Comparison of ENCODE assay signal across 11 mouse cellular contexts in genomic region chr11:32857418-32857879, GRCm38 (mm10). TPM values are rescaled to one million over a fixed set of nuclear protein-coding genes. Genes with fewer than 3 reads are reported as not detected.
DNase-seq lines count a peak whose midpoint lies in the region; ATAC-seq and TF ChIP-seq lines count a peak whose summit lies in the region.
"Had no signal": no experiment of that assay in that cellular context is flagged by ENCODE, and none has a peak within 500 bp of the region (broad histone marks: within the 10 kb centered on the region; RNA-seq: fewer than 3 reads in every experiment).

No protein-coding gene starts in this region.

- no peak for DNase-seq in kidney, adult 8-10 months
- peak; percentile 81 for DNase-seq in adrenal gland, adult 2 months
- DNase-seq in cerebellum, postnatal 10 days: peak; percentile 79 to 81
- peak; percentile 38 for DNase-seq in limb, embryonic 14.5 days (ENCODE audit: low spot score)
- no peak for DNase-seq in frontal cortex, postnatal 14 days (ENCODE audit: low spot score in 2 of 2)
- DNase-seq in MN1 (ENCODE audit: low spot score): no peak
- DNase-seq in B cell, adult 2 months: no peak

- H3K27ac ChIP-seq in kidney, embryonic 14.5 days (ENCODE audit: low read depth, low read length): no peak overlapping the region
- no peak overlapping the region for H3K27ac ChIP-seq in limb, embryonic 14.5 days (replicated peaks; ENCODE audit: low read depth, low read length)

- H3K4me1 ChIP-seq in kidney, embryonic 14.5 days (ENCODE audit: control insufficient read depth, insufficient read depth, low read length): peaks cover 11% of the 10 kb centered on the region
- peaks cover 7% of the 10 kb centered on the region for H3K4me1 ChIP-seq in limb, embryonic 14.5 days (ENCODE audit: control insufficient read depth, insufficient read depth, low read length)

- no peak overlapping the region for H3K4me2 ChIP-seq in kidney, embryonic 14.5 days (replicated peaks; ENCODE audit: low read depth, low read length)
- no peak overlapping the region for H3K4me2 ChIP-seq in limb, embryonic 14.5 days (replicated peaks; ENCODE audit: low read depth, low read length, severe bottlenecking)

- peak; percentile 94 for ATAC-seq in kidney, embryonic 14.5 days (ENCODE audit: low FRiP score, low TSS enrichment)
- peak; percentile 68 for ATAC-seq in limb, embryonic 14.5 days (ENCODE audit: low FRiP score, low read depth)

- no peak for TF ChIP-seq POLR2A in limb, embryonic 14.5 days (IDR thresholded peaks at IDR 0.05; ENCODE audit: borderline replicate concordance, extremely low read depth, insufficient read depth, insufficient read length)

- H3K9me3 ChIP-seq in kidney, embryonic 14.5 days (ENCODE audit: control insufficient read depth, low read length): no peaks in the 10 kb centered on the region
- H3K9me3 ChIP-seq in limb, embryonic 14.5 days (ENCODE audit: control insufficient read depth, low read length): no peaks in the 10 kb centered on the region
- H3K9me3 ChIP-seq: G1E had no signal

- WGBS in kidney, embryonic 14.5 days: 10% methylated on average over 8 of the region's 8 CpGs
- 22% methylated on average over 7 of the region's 8 CpGs for WGBS in limb, embryonic 14.5 days

- no peaks in the 10 kb centered on the region for H3K36me3 ChIP-seq in kidney, embryonic 14.5 days (ENCODE audit: control insufficient read depth, insufficient read depth, low read length)
- H3K36me3 ChIP-seq in limb, embryonic 14.5 days (ENCODE audit: control insufficient read depth, insufficient read depth, low read length): no peaks in the 10 kb centered on the region
- H3K36me3 ChIP-seq: G1E had no signal

- no peak overlapping the region for H3K4me3 ChIP-seq in kidney, embryonic 14.5 days (ENCODE audit: low read length)
- no peak overlapping the region for H3K4me3 ChIP-seq in limb, embryonic 14.5 days (replicated peaks; ENCODE audit: low read length)

- no peak overlapping the region for H3K9ac ChIP-seq in kidney, embryonic 14.5 days (ENCODE audit: low read depth, low read length)
- H3K9ac ChIP-seq in limb, embryonic 14.5 days (ENCODE audit: low read depth, low read length, severe bottlenecking): no peak overlapping the region

- H3K27me3 ChIP-seq in kidney, embryonic 14.5 days (ENCODE audit: control insufficient read depth, insufficient read depth, low read length): no peaks in the 10 kb centered on the region; the same call in 1 of the 2 replicates
- no peaks in the 10 kb centered on the region for H3K27me3 ChIP-seq in limb, embryonic 14.5 days (ENCODE audit: control insufficient read depth, insufficient read depth, low read length)

RNA-seq across cellular contexts. Expression of gene Smim23, which starts 33.0 kb away (rescaled TPM):
- polyA plus RNA-seq in kidney, embryonic 14.5 days (2014; fragmentation: Nextera tagmentation; extraction: Ambion mirVana): not detected in 2 replicates
- not detected for total RNA-seq in adrenal gland, adult 2 months (2021)
- polyA plus RNA-seq in adrenal gland, adult 2 months (2012; rRNA removed): not detected in 2 replicates
- polyA plus RNA-seq in limb, embryonic 14.5 days (2012; rRNA removed): not detected in 2 replicates
- not detected in 2 replicates for polyA plus RNA-seq in limb, embryonic 14.5 days (2014; fragmentation: Nextera tagmentation; extraction: Ambion mirVana)
- total RNA-seq: G1E; hematopoietic stem cell, adult 5-6 weeks had no signal
- polyA plus RNA-seq: G1E; spleen, adult 2 months had no signal

Comparison
In these comparisons a context has a peak if more than half of its experiments do, and no peak if none do; other contexts are left out.
1. DNase-seq: peak in adrenal gland, adult 2 months (single experiment), cerebellum, postnatal 10 days (2 of 2) and limb, embryonic 14.5 days (single experiment); none in kidney, adult 8-10 months (0 of 2), frontal cortex, postnatal 14 days (0 of 2), MN1 (single experiment) and B cell, adult 2 months (0 of 2).